ENCODE assay signal across 27 mouse cellular contexts in genomic region chr5:86084979-86085378, GRCm38 (mm10). TPM values are rescaled to one million over a fixed set of nuclear protein-coding genes. Genes with fewer than 3 reads are reported as not detected.
DNase-seq lines count a peak whose midpoint lies in the region; ATAC-seq and TF ChIP-seq lines count a peak whose summit lies in the region.
"Had no signal": no experiment of that assay in that cellular context is flagged by ENCODE, and none has a peak within 500 bp of the region (broad histone marks: within the 10 kb centered on the region; RNA-seq: fewer than 3 reads in every experiment).

No protein-coding gene starts in this region.

- 84% methylated on average over 7 of the region's 7 CpGs for WGBS in midbrain, embryonic 11.5 days
- WGBS in midbrain, postnatal 0 days, result 89% methylated on average over 7 of the region's 7 CpGs
- 28% methylated on average over 7 of the region's 7 CpGs for WGBS in bone marrow, adult 2 months
- WGBS in neural tube, embryonic 15.5 days, result 86% methylated on average over 7 of the region's 7 CpGs
- 85% methylated on average over 7 of the region's 7 CpGs for WGBS in kidney, embryonic 14.5 days

- H3K27ac ChIP-seq in midbrain, embryonic 11.5 days (ENCODE audit: low read depth, low read length), result no peak overlapping the region
- H3K27ac ChIP-seq in midbrain, postnatal 0 days (ENCODE audit: low read depth, low read length), result no peak overlapping the region
- H3K27ac ChIP-seq in bone marrow, adult 2 months (ENCODE audit: control insufficient read depth, insufficient read depth, low read depth, low read length, poor library complexity), result peak overlapping the region; percentile 39; the same call in 1 of the 2 replicates
- no peak overlapping the region for H3K27ac ChIP-seq in neural tube, embryonic 15.5 days (replicated peaks)
- H3K27ac ChIP-seq in kidney, embryonic 14.5 days (ENCODE audit: low read depth, low read length), result no peak overlapping the region
- H3K27ac ChIP-seq: layer of hippocampus, adult 2 months; liver, embryonic 15.5 days; midbrain, embryonic 13.5 days; stomach, embryonic 15.5 days had no signal

- no peak overlapping the region for H3K9ac ChIP-seq in midbrain, embryonic 11.5 days (ENCODE audit: low read length)
- no peak overlapping the region for H3K9ac ChIP-seq in midbrain, postnatal 0 days (replicated peaks; ENCODE audit: low read length, poor library complexity, severe bottlenecking)
- no peak overlapping the region for H3K9ac ChIP-seq in neural tube, embryonic 15.5 days (replicated peaks)
- no peak overlapping the region for H3K9ac ChIP-seq in kidney, embryonic 14.5 days (ENCODE audit: low read depth, low read length)
- H3K9ac ChIP-seq: liver, embryonic 15.5 days; midbrain, embryonic 13.5 days; stomach, embryonic 15.5 days had no signal

- no peak for ATAC-seq in midbrain, embryonic 11.5 days (ENCODE audit: low FRiP score)
- ATAC-seq in midbrain, postnatal 0 days (ENCODE audit: low FRiP score), result no peak
- peak; percentile 79 to 81 for ATAC-seq in hematopoietic stem cell, adult 5-6 weeks (replicated peaks in 1 of 2; ENCODE audit: insufficient read depth in 1 of 2, low FRiP score in 2 of 2, low TSS enrichment in 1 of 2, low read depth in 1 of 2, poor library complexity in 2 of 2, severe bottlenecking in 2 of 2)
- ATAC-seq in neutrophil, adult 5-6 weeks (ENCODE audit: extremely low read depth, insufficient number of reproducible peaks, low FRiP score, poor library complexity, severe bottlenecking), result peak; percentile 68
- ATAC-seq in neural tube, embryonic 15.5 days (ENCODE audit: low FRiP score), result no peak
- no peak for ATAC-seq in kidney, embryonic 14.5 days (ENCODE audit: low FRiP score, low TSS enrichment)
- ATAC-seq: forebrain, embryonic 14.5 days; hindbrain, embryonic 16.5 days; midbrain, embryonic 13.5 days had no signal

- H3K4me2 ChIP-seq in midbrain, embryonic 11.5 days, result no peak overlapping the region
- H3K4me2 ChIP-seq in midbrain, postnatal 0 days (ENCODE audit: low read depth, low read length, poor library complexity, severe bottlenecking), result no peak overlapping the region
- H3K4me2 ChIP-seq in neural tube, embryonic 15.5 days, result no peak overlapping the region
- no peak overlapping the region for H3K4me2 ChIP-seq in kidney, embryonic 14.5 days (replicated peaks; ENCODE audit: low read depth, low read length)
- H3K4me2 ChIP-seq: liver, embryonic 15.5 days; midbrain, embryonic 13.5 days; stomach, embryonic 15.5 days had no signal

- no peaks in the 10 kb centered on the region for H3K27me3 ChIP-seq in midbrain, embryonic 11.5 days (ENCODE audit: control insufficient read depth, insufficient read depth, low read length)
- H3K27me3 ChIP-seq in midbrain, postnatal 0 days (ENCODE audit: insufficient read depth, low read length), result no peaks in the 10 kb centered on the region
- no peaks in the 10 kb centered on the region for H3K27me3 ChIP-seq in neural tube, embryonic 15.5 days (replicated peaks)
- H3K27me3 ChIP-seq in kidney, embryonic 14.5 days (ENCODE audit: control insufficient read depth, insufficient read depth, low read length), result no peaks in the 10 kb centered on the region
- H3K27me3 ChIP-seq: liver, embryonic 15.5 days; megakaryocyte, embryonic 14.5 days; midbrain, embryonic 13.5 days; stomach, embryonic 15.5 days had no signal

- no peaks in the 10 kb centered on the region for H3K4me1 ChIP-seq in midbrain, embryonic 11.5 days (ENCODE audit: control insufficient read depth, insufficient read depth, low read length)
- no peaks in the 10 kb centered on the region for H3K4me1 ChIP-seq in midbrain, postnatal 0 days (ENCODE audit: insufficient read depth, low read length)
- no peaks in the 10 kb centered on the region; the same call in 1 of the 2 replicates for H3K4me1 ChIP-seq in bone marrow, adult 2 months (ENCODE audit: control insufficient read depth, insufficient read depth, low read length)
- H3K4me1 ChIP-seq in neural tube, embryonic 15.5 days, result no peaks in the 10 kb centered on the region
- H3K4me1 ChIP-seq in kidney, embryonic 14.5 days (ENCODE audit: control insufficient read depth, insufficient read depth, low read length), result no peaks in the 10 kb centered on the region
- H3K4me1 ChIP-seq: liver, embryonic 15.5 days; midbrain, embryonic 13.5 days; stomach, embryonic 15.5 days had no signal

- DNase-seq in midbrain, embryonic 11.5 days (ENCODE audit: low spot score, missing footprints), result peak; percentile 14
- no peak for DNase-seq in midbrain, postnatal 0 days (ENCODE audit: low spot score)
- no peak for DNase-seq in heart, adult 18-20 months
- DNase-seq: adrenal gland, adult 8-10 months; cerebellum, adult 11-12 months; cerebellum, postnatal 10 days; gastrocnemius, postnatal 36 days; heart, postnatal 14 days; kidney, adult 18-20 months; kidney, postnatal 36 days; liver; right cerebral cortex, postnatal 4 days had no signal

- H3K36me3 ChIP-seq in midbrain, embryonic 11.5 days (ENCODE audit: control insufficient read depth, insufficient read depth, low read length), result no peaks in the 10 kb centered on the region
- H3K36me3 ChIP-seq in midbrain, postnatal 0 days (ENCODE audit: insufficient read depth, low read length), result no peaks in the 10 kb centered on the region
- no peaks in the 10 kb centered on the region for H3K36me3 ChIP-seq in neural tube, embryonic 15.5 days
- no peaks in the 10 kb centered on the region for H3K36me3 ChIP-seq in kidney, embryonic 14.5 days (ENCODE audit: control insufficient read depth, insufficient read depth, low read length)
- H3K36me3 ChIP-seq: liver, embryonic 15.5 days; midbrain, embryonic 13.5 days; stomach, embryonic 15.5 days had no signal

- H3K4me3 ChIP-seq in midbrain, embryonic 11.5 days (ENCODE audit: low read depth, low read length), result no peak overlapping the region
- no peak overlapping the region for H3K4me3 ChIP-seq in midbrain, postnatal 0 days (ENCODE audit: low read depth, low read length)
- H3K4me3 ChIP-seq in bone marrow, adult 2 months (replicated peaks; ENCODE audit: control insufficient read depth, low read depth, low read length), result no peak overlapping the region
- H3K4me3 ChIP-seq in neural tube, embryonic 15.5 days (replicated peaks), result no peak overlapping the region
- H3K4me3 ChIP-seq in kidney, embryonic 14.5 days (ENCODE audit: low read length), result no peak overlapping the region
- H3K4me3 ChIP-seq: layer of hippocampus, adult 2 months; liver, embryonic 15.5 days; megakaryocyte, embryonic 14.5 days; midbrain, embryonic 13.5 days; stomach, embryonic 15.5 days had no signal

- no peaks in the 10 kb centered on the region for H3K9me3 ChIP-seq in midbrain, embryonic 11.5 days (ENCODE audit: control insufficient read depth, low read length)
- H3K9me3 ChIP-seq in midbrain, postnatal 0 days (ENCODE audit: low read length), result no peaks in the 10 kb centered on the region
- H3K9me3 ChIP-seq in neural tube, embryonic 15.5 days (replicated peaks), result no peaks in the 10 kb centered on the region
- H3K9me3 ChIP-seq in kidney, embryonic 14.5 days (ENCODE audit: control insufficient read depth, low read length), result no peaks in the 10 kb centered on the region
- H3K9me3 ChIP-seq: liver, embryonic 15.5 days; megakaryocyte, embryonic 14.5 days; midbrain, embryonic 13.5 days; stomach, embryonic 15.5 days had no signal

- no peak for TF ChIP-seq CTCF in midbrain, postnatal 0 days (IDR thresholded peaks at IDR 0.05)
- no peak for TF ChIP-seq CTCF in bone marrow, adult 2 months (IDR thresholded peaks at IDR 0.05; ENCODE audit: control insufficient read depth, insufficient read depth, low read length)

- no peak for TF ChIP-seq POLR2A in bone marrow, adult 2 months (IDR thresholded peaks at IDR 0.05; ENCODE audit: borderline replicate concordance, control insufficient read depth, low read depth, low read length)

RNA-seq across cellular contexts. Expression of gene Stap1, which starts 13.4 kb away (rescaled TPM):
- 0.10 and 0.15 TPM in 2 replicates for polyA plus RNA-seq in midbrain, embryonic 11.5 days (2014; fragmentation: Nextera tagmentation; extraction: Ambion mirVana)
- not detected in 2 replicates for total RNA-seq in midbrain, postnatal 0 days (2014; rRNA removed)
- polyA plus RNA-seq in midbrain, postnatal 0 days (2015; fragmentation: Nextera tagmentation; extraction: Ambion mirVana), result 0.64 and 0.93 TPM in 2 replicates
- 6.9 and 30.1 TPM in 2 replicates for polyA plus RNA-seq in bone marrow, adult 2 months (2011; ENCODE audit: insufficient read depth, insufficient read length, low replicate concordance, missing spikeins)
- total RNA-seq in hematopoietic stem cell, adult 5-6 weeks (2017), result 80.4 and 98.5 TPM in 2 replicates
- total RNA-seq in neutrophil, adult 5-6 weeks (2017), result 258 and 269 TPM in 2 replicates
- 0.61 and 4.9 TPM in 2 replicates for polyA plus RNA-seq in neural tube, embryonic 15.5 days (2015; fragmentation: Nextera tagmentation; extraction: Ambion mirVana)
- 1 to 10 TPM in 1 of 2 experiments, under 1 TPM in 1; 0.30 to 1.8 TPM for total RNA-seq in heart, adult 18-20 months (2021)
- polyA plus RNA-seq in kidney, embryonic 14.5 days (2014; fragmentation: Nextera tagmentation; extraction: Ambion mirVana), result 0.13 and 0.23 TPM in 2 replicates
- total RNA-seq: gastrocnemius, adult 18-20 months; layer of hippocampus, adult 2 months; layer of hippocampus, postnatal 25 days; left cerebral cortex, postnatal 14 days had no signal

RNA-seq across cellular contexts. Expression of gene Cenpc1, which starts 19.6 kb away (rescaled TPM):
- polyA plus RNA-seq in midbrain, embryonic 11.5 days (2014; fragmentation: Nextera tagmentation; extraction: Ambion mirVana), result 47.6 and 60.3 TPM in 2 replicates
- 19.1 and 24.2 TPM in 2 replicates for total RNA-seq in midbrain, postnatal 0 days (2014; rRNA removed)
- 22.3 and 23.5 TPM in 2 replicates for polyA plus RNA-seq in midbrain, postnatal 0 days (2015; fragmentation: Nextera tagmentation; extraction: Ambion mirVana)
- 14.6 and 16.1 TPM in 2 replicates for polyA plus RNA-seq in bone marrow, adult 2 months (2011; ENCODE audit: insufficient read depth, insufficient read length, low replicate concordance, missing spikeins)
- total RNA-seq in hematopoietic stem cell, adult 5-6 weeks (2017), result 56.3 and 58.3 TPM in 2 replicates
- 19.5 and 25.7 TPM in 2 replicates for total RNA-seq in neutrophil, adult 5-6 weeks (2017)
- polyA plus RNA-seq in neural tube, embryonic 15.5 days (2015; fragmentation: Nextera tagmentation; extraction: Ambion mirVana), result 33.8 and 34.1 TPM in 2 replicates
- total RNA-seq in heart, adult 18-20 months (2021), result 1 to 10 TPM; 4.8 to 5.8 TPM
- polyA plus RNA-seq in kidney, embryonic 14.5 days (2014; fragmentation: Nextera tagmentation; extraction: Ambion mirVana), result 27.0 and 39.6 TPM in 2 replicates

Comparison
In these comparisons a context has a peak if more than half of its experiments do, and no peak if none do; other contexts are left out.
1. ATAC-seq: peak in hematopoietic stem cell, adult 5-6 weeks (2 of 2) and neutrophil, adult 5-6 weeks (single experiment); none in midbrain, embryonic 11.5 days (single experiment), midbrain, postnatal 0 days (single experiment), neural tube, embryonic 15.5 days (single experiment) and kidney, embryonic 14.5 days (single experiment).